Comparison of ENCODE assay signal across 33 mouse cellular contexts in genomic region chr16:96502586-96502985, GRCm38 (mm10). TPM values are rescaled to one million over a fixed set of nuclear protein-coding genes. Genes with fewer than 3 reads are reported as not detected.
DNase-seq lines count a peak whose midpoint lies in the region; ATAC-seq and TF ChIP-seq lines count a peak whose summit lies in the region.
"Had no signal": no experiment of that assay in that cellular context is flagged by ENCODE, and none has a peak within 500 bp of the region (broad histone marks: within the 10 kb centered on the region; RNA-seq: fewer than 3 reads in every experiment).

No protein-coding gene starts in this region.

- no peak for TF ChIP-seq CTCF in forebrain, postnatal 0 days (IDR thresholded peaks at IDR 0.05; ENCODE audit: low read depth)

- no peaks in the 10 kb centered on the region for H3K9me3 ChIP-seq in forebrain, embryonic 14.5 days (replicated peaks; ENCODE audit: control insufficient read depth, low read length)
- no peaks in the 10 kb centered on the region for H3K9me3 ChIP-seq in forebrain, postnatal 0 days (ENCODE audit: low read length)
- H3K9me3 ChIP-seq in hindbrain, embryonic 15.5 days: no peaks in the 10 kb centered on the region
- H3K9me3 ChIP-seq in hindbrain, embryonic 16.5 days (ENCODE audit: control insufficient read depth, low read length): no peaks in the 10 kb centered on the region
- no peaks in the 10 kb centered on the region for H3K9me3 ChIP-seq in midbrain, embryonic 16.5 days (replicated peaks; ENCODE audit: control insufficient read depth, low read length, poor library complexity, severe bottlenecking)
- no peaks in the 10 kb centered on the region for H3K9me3 ChIP-seq in midbrain, embryonic 10.5 days (replicated peaks)
- H3K9me3 ChIP-seq: embryonic facial prominence, embryonic 12.5 days; embryonic facial prominence, embryonic 15.5 days; forebrain, embryonic 13.5 days; heart, embryonic 10.5 days; heart, embryonic 13.5 days; hindbrain, embryonic 12.5 days; intestine, embryonic 15.5 days had no signal

- intact Hi-C loops in gastrocnemius, postnatal 14 days (cut with DNase I; ENCODE audit: low total_unique reads): no loop called here

- 28% methylated on average over 3 of the region's 3 CpGs for WGBS in forebrain, embryonic 14.5 days
- WGBS in forebrain, postnatal 0 days: 44% methylated on average over 3 of the region's 3 CpGs
- 64% methylated on average over 3 of the region's 3 CpGs for WGBS in hindbrain, embryonic 15.5 days
- WGBS in hindbrain, embryonic 16.5 days: 59% methylated on average over 3 of the region's 3 CpGs
- WGBS in midbrain, embryonic 16.5 days: 64% methylated on average over 3 of the region's 3 CpGs
- 78% methylated on average over 3 of the region's 3 CpGs for WGBS in midbrain, embryonic 10.5 days

- DNase-seq in forebrain, embryonic 14.5 days (ENCODE audit: low spot score): peak; percentile 60
- DNase-seq in forebrain, postnatal 0 days: no peak
- DNase-seq in midbrain, embryonic 10.5 days (ENCODE audit: low spot score): no peak
- DNase-seq in gastrocnemius, postnatal 14 days: no peak
- DNase-seq: adrenal gland, postnatal 10 days; adrenal gland, postnatal 36 days; B cell, adult 2 months; cerebellum, adult 11 months; cerebellum, adult 2 months; cerebellum, adult 9-11 months; cerebellum, postnatal 25 days; gastrocnemius, adult 2 months; gastrocnemius, postnatal 25 days; heart, adult 2 months; kidney, adult 11 months had no signal

- no peak overlapping the region for H3K27ac ChIP-seq in forebrain, embryonic 14.5 days (ENCODE audit: low read depth, low read length)
- H3K27ac ChIP-seq in forebrain, postnatal 0 days (ENCODE audit: low read depth, low read length): no peak overlapping the region
- peak overlapping the region; percentile 31; the same call in 1 of the 2 replicates for H3K27ac ChIP-seq in hindbrain, embryonic 15.5 days (replicated peaks)
- no peak overlapping the region for H3K27ac ChIP-seq in hindbrain, embryonic 16.5 days (ENCODE audit: low read depth, low read length)
- peak overlapping the region; percentile 55; the same call in 1 of the 2 replicates for H3K27ac ChIP-seq in midbrain, embryonic 16.5 days (ENCODE audit: low read length)
- H3K27ac ChIP-seq in midbrain, embryonic 10.5 days (replicated peaks): no peak overlapping the region
- H3K27ac ChIP-seq: embryonic facial prominence, embryonic 12.5 days; embryonic facial prominence, embryonic 15.5 days; forebrain, embryonic 13.5 days; gastrocnemius, adult 2 months; heart, adult 2 months; heart, embryonic 10.5 days; heart, embryonic 13.5 days; hindbrain, embryonic 12.5 days; intestine, embryonic 15.5 days had no signal

- no peak overlapping the region for H3K9ac ChIP-seq in forebrain, embryonic 14.5 days (ENCODE audit: low read length)
- no peak overlapping the region for H3K9ac ChIP-seq in forebrain, postnatal 0 days
- H3K9ac ChIP-seq in hindbrain, embryonic 15.5 days: no peak overlapping the region
- H3K9ac ChIP-seq in hindbrain, embryonic 16.5 days (ENCODE audit: low read depth, low read length): no peak overlapping the region
- H3K9ac ChIP-seq in midbrain, embryonic 16.5 days (ENCODE audit: low read depth, low read length): no peak overlapping the region
- H3K9ac ChIP-seq: embryonic facial prominence, embryonic 12.5 days; embryonic facial prominence, embryonic 15.5 days; forebrain, embryonic 13.5 days; heart, embryonic 13.5 days; hindbrain, embryonic 12.5 days; intestine, embryonic 15.5 days had no signal

- no peaks in the 10 kb centered on the region for H3K27me3 ChIP-seq in forebrain, embryonic 14.5 days (replicated peaks; ENCODE audit: control insufficient read depth, insufficient read depth, low read length)
- no peaks in the 10 kb centered on the region for H3K27me3 ChIP-seq in forebrain, postnatal 0 days (ENCODE audit: insufficient read depth, low read length)
- no peaks in the 10 kb centered on the region for H3K27me3 ChIP-seq in hindbrain, embryonic 15.5 days
- no peaks in the 10 kb centered on the region for H3K27me3 ChIP-seq in hindbrain, embryonic 16.5 days (replicated peaks; ENCODE audit: control insufficient read depth, insufficient read depth, low read length)
- H3K27me3 ChIP-seq in midbrain, embryonic 16.5 days (ENCODE audit: control insufficient read depth, insufficient read depth, low read depth, low read length): no peaks in the 10 kb centered on the region
- H3K27me3 ChIP-seq in midbrain, embryonic 10.5 days (ENCODE audit: low read depth, poor library complexity, severe bottlenecking): no peaks in the 10 kb centered on the region
- H3K27me3 ChIP-seq: CH12.LX; embryonic facial prominence, embryonic 12.5 days; forebrain, embryonic 13.5 days; hindbrain, embryonic 12.5 days; intestine, embryonic 15.5 days had no signal

- no peak overlapping the region for H3K4me3 ChIP-seq in forebrain, embryonic 14.5 days (ENCODE audit: low read depth, low read length)
- no peak overlapping the region for H3K4me3 ChIP-seq in forebrain, postnatal 0 days (ENCODE audit: low read depth, low read length)
- no peak overlapping the region for H3K4me3 ChIP-seq in hindbrain, embryonic 15.5 days
- no peak overlapping the region for H3K4me3 ChIP-seq in hindbrain, embryonic 16.5 days (ENCODE audit: low read length)
- H3K4me3 ChIP-seq in midbrain, embryonic 16.5 days (ENCODE audit: low read depth, low read length): no peak overlapping the region
- no peak overlapping the region for H3K4me3 ChIP-seq in midbrain, embryonic 10.5 days
- H3K4me3 ChIP-seq: embryonic facial prominence, embryonic 12.5 days; embryonic facial prominence, embryonic 15.5 days; forebrain, embryonic 13.5 days; gastrocnemius, adult 2 months; heart, adult 2 months; heart, embryonic 10.5 days; heart, embryonic 13.5 days; hindbrain, embryonic 12.5 days; intestine, embryonic 15.5 days had no signal

- H3K36me3 ChIP-seq in forebrain, embryonic 14.5 days (ENCODE audit: control insufficient read depth, insufficient read depth, low read length): no peaks in the 10 kb centered on the region
- H3K36me3 ChIP-seq in forebrain, postnatal 0 days (ENCODE audit: insufficient read depth): no peaks in the 10 kb centered on the region
- H3K36me3 ChIP-seq in hindbrain, embryonic 15.5 days: no peaks in the 10 kb centered on the region
- H3K36me3 ChIP-seq in hindbrain, embryonic 16.5 days (ENCODE audit: control insufficient read depth, insufficient read depth, low read length): no peaks in the 10 kb centered on the region
- no peaks in the 10 kb centered on the region for H3K36me3 ChIP-seq in midbrain, embryonic 16.5 days (ENCODE audit: control insufficient read depth, insufficient read depth, low read length)
- no peaks in the 10 kb centered on the region for H3K36me3 ChIP-seq in midbrain, embryonic 10.5 days
- H3K36me3 ChIP-seq: embryonic facial prominence, embryonic 12.5 days; embryonic facial prominence, embryonic 15.5 days; G1E; heart, embryonic 10.5 days; heart, embryonic 13.5 days; hindbrain, embryonic 12.5 days; intestine, embryonic 15.5 days had no signal

- peak; percentile 20; the same call in 1 of the 2 replicates for ATAC-seq in forebrain, embryonic 14.5 days
- no peak for ATAC-seq in forebrain, postnatal 0 days
- ATAC-seq in hindbrain, embryonic 15.5 days (ENCODE audit: low FRiP score, low read depth): no peak
- ATAC-seq in hindbrain, embryonic 16.5 days: no peak
- no peak for ATAC-seq in midbrain, embryonic 16.5 days
- ATAC-seq: forebrain, embryonic 13.5 days; intestine, embryonic 15.5 days; Patski had no signal

- no peak overlapping the region for H3K4me2 ChIP-seq in forebrain, embryonic 14.5 days (ENCODE audit: low read length)
- no peak overlapping the region for H3K4me2 ChIP-seq in forebrain, postnatal 0 days (ENCODE audit: low read depth)
- no peak overlapping the region for H3K4me2 ChIP-seq in hindbrain, embryonic 15.5 days
- no peak overlapping the region for H3K4me2 ChIP-seq in hindbrain, embryonic 16.5 days (ENCODE audit: low read length)
- no peak overlapping the region for H3K4me2 ChIP-seq in midbrain, embryonic 16.5 days (ENCODE audit: low read length)
- H3K4me2 ChIP-seq: embryonic facial prominence, embryonic 12.5 days; embryonic facial prominence, embryonic 15.5 days; forebrain, embryonic 13.5 days; heart, embryonic 13.5 days; hindbrain, embryonic 12.5 days; intestine, embryonic 15.5 days had no signal

- 0 out of 2 replicates have a peak, but pooled peaks cover 2% of the 10 kb centered on the region for H3K4me1 ChIP-seq in forebrain, embryonic 14.5 days (ENCODE audit: control insufficient read depth, insufficient read depth, low read length)
- no peaks in the 10 kb centered on the region for H3K4me1 ChIP-seq in forebrain, postnatal 0 days (ENCODE audit: insufficient read depth)
- peaks cover 28% of the 10 kb centered on the region for H3K4me1 ChIP-seq in hindbrain, embryonic 15.5 days (replicated peaks)
- H3K4me1 ChIP-seq in hindbrain, embryonic 16.5 days (ENCODE audit: control insufficient read depth, insufficient read depth, low read depth, low read length): peaks cover 2% of the 10 kb centered on the region; the same call in 1 of the 2 replicates
- H3K4me1 ChIP-seq in midbrain, embryonic 16.5 days (ENCODE audit: control insufficient read depth, insufficient read depth, low read length): peaks cover 12% of the 10 kb centered on the region
- H3K4me1 ChIP-seq in midbrain, embryonic 10.5 days: peaks cover 33% of the 10 kb centered on the region
- H3K4me1 ChIP-seq: embryonic facial prominence, embryonic 12.5 days; embryonic facial prominence, embryonic 15.5 days; intestine, embryonic 15.5 days had no signal

RNA-seq across cellular contexts. Expression of gene Pcp4, which starts 35.2 kb away (rescaled TPM):
- 204 and 211 TPM in 2 replicates for polyA plus RNA-seq in forebrain, embryonic 14.5 days (2014; fragmentation: Nextera tagmentation; extraction: Ambion mirVana)
- total RNA-seq in forebrain, postnatal 0 days (2014; rRNA removed): 159 and 179 TPM in 2 replicates
- polyA plus RNA-seq in forebrain, postnatal 0 days (2015; fragmentation: Nextera tagmentation; extraction: Ambion mirVana): 348 and 400 TPM in 2 replicates
- polyA plus RNA-seq in hindbrain, embryonic 15.5 days (2015; fragmentation: Nextera tagmentation; extraction: Ambion mirVana): 431 and 457 TPM in 2 replicates
- polyA plus RNA-seq in hindbrain, embryonic 16.5 days (2015; fragmentation: Nextera tagmentation; extraction: Ambion mirVana): 418 and 494 TPM in 2 replicates
- polyA plus RNA-seq in midbrain, embryonic 16.5 days (2015; fragmentation: Nextera tagmentation; extraction: Ambion mirVana): 435 and 514 TPM in 2 replicates
- polyA plus RNA-seq in midbrain, embryonic 10.5 days (2016; fragmentation: Nextera tagmentation; extraction: Ambion mirVana): 0.99 and 3.4 TPM in 2 replicates
- total RNA-seq in gastrocnemius, postnatal 14 days (2021): 1 to 10 TPM in 1 of 2 experiments, not detected in 1; 1.1 TPM
- total RNA-seq: common myeloid progenitor, adult 5-6 weeks; G1E; gastrocnemius, adult 2 months; hematopoietic stem cell, adult 5-6 weeks had no signal
- polyA plus RNA-seq: G1E had no signal

RNA-seq across cellular contexts. Expression of gene Itgb2l, which starts 59.2 kb away (rescaled TPM):
- polyA plus RNA-seq in forebrain, embryonic 14.5 days (2014; fragmentation: Nextera tagmentation; extraction: Ambion mirVana): 0.06 TPM in 1 of 2 replicates, not detected in the other
- total RNA-seq in forebrain, postnatal 0 days (2014; rRNA removed): 0.23 TPM in 1 of 2 replicates, not detected in the other
- 0.08 and 0.16 TPM in 2 replicates for polyA plus RNA-seq in forebrain, postnatal 0 days (2015; fragmentation: Nextera tagmentation; extraction: Ambion mirVana)
- 0.09 and 0.25 TPM in 2 replicates for polyA plus RNA-seq in hindbrain, embryonic 15.5 days (2015; fragmentation: Nextera tagmentation; extraction: Ambion mirVana)
- polyA plus RNA-seq in hindbrain, embryonic 16.5 days (2015; fragmentation: Nextera tagmentation; extraction: Ambion mirVana): 0.09 and 0.11 TPM in 2 replicates
- polyA plus RNA-seq in midbrain, embryonic 16.5 days (2015; fragmentation: Nextera tagmentation; extraction: Ambion mirVana): not detected in 2 replicates
- not detected in 2 replicates for polyA plus RNA-seq in midbrain, embryonic 10.5 days (2016; fragmentation: Nextera tagmentation; extraction: Ambion mirVana)
- total RNA-seq in gastrocnemius, postnatal 14 days (2021): not detected
- total RNA-seq: adrenal gland, adult 18-20 months; adrenal gland, postnatal 36 days; gastrocnemius, adult 2 months; gastrocnemius, postnatal 25 days; heart, adult 2 months; heart, postnatal 25 days had no signal
- polyA plus RNA-seq: forebrain, embryonic 13.5 days; frontal cortex, adult 2 months; G1E; heart, adult 2 months; heart, embryonic 10.5 days; heart, embryonic 13.5 days; hindbrain, embryonic 12.5 days had no signal

Comparison
In these comparisons a context has a peak if more than half of its experiments do, and no peak if none do; other contexts are left out.
1. H3K27ac ChIP-seq: peak in hindbrain, embryonic 15.5 days (single experiment) and midbrain, embryonic 16.5 days (single experiment); none in forebrain, embryonic 14.5 days (single experiment), forebrain, postnatal 0 days (single experiment), hindbrain, embryonic 16.5 days (single experiment) and midbrain, embryonic 10.5 days (single experiment).
2. RNA of gene Pcp4, which starts 35.2 kb away (polyA plus RNA-seq): 435 to 514 TPM in midbrain, embryonic 16.5 days, 418 to 494 TPM in hindbrain, embryonic 16.5 days, 431 to 457 TPM in hindbrain, embryonic 15.5 days, 348 to 400 TPM in forebrain, postnatal 0 days and 204 to 211 TPM in forebrain, embryonic 14.5 days; 0.99 to 3.4 TPM in midbrain, embryonic 10.5 days; every median in the first group is over 10 times any median in the second.